In the genomic region with DNA sequence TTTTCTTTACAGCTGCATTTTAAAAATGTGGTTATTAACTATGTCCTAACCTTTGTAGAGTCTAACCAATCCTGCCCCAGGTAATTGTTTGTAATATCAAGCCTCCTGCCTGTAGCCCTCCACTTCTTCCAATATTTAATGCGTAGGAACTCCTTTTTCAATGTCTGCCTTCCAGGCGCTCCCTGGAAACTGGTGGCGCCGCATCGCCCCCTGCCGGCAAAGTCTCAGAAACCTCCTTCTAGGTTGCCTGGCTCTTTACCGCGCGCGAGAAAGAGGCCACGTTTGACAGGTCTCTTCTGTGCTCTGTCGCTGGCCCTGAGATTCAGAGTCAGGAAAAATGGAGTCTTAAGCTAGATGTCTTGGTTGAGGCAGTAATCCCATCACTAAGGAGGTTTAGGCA, we compare ENCODE assay signal across 9 mouse cellular contexts.
DNase-seq lines count a peak whose midpoint lies in the region; TF ChIP-seq lines count a peak whose summit lies in the region.
"Had no signal": no experiment of that assay in that cellular context is flagged by ENCODE, and none has a peak within 500 bp of the region (broad histone marks: within the 10 kb centered on the region; RNA-seq: fewer than 3 reads in every experiment).

No protein-coding gene starts in this region.

- no peak for TF ChIP-seq POLR2A in heart, adult 2 months (IDR thresholded peaks at IDR 0.05; ENCODE audit: insufficient read depth, low read depth, low read length)
- TF ChIP-seq POLR2A in kidney, adult 2 months (IDR thresholded peaks at IDR 0.05; ENCODE audit: low read depth, low read length), result no peak
- no peak for TF ChIP-seq POLR2A in myocyte (IDR thresholded peaks at IDR 0.05; ENCODE audit: insufficient read length, low read depth)

- no peak overlapping the region for H3K9ac ChIP-seq in heart, adult 2 months (ENCODE audit: low read depth, low read length)

- H3K4me3 ChIP-seq in heart, adult 2 months, result no peak overlapping the region
- H3K4me3 ChIP-seq in kidney, adult 2 months (ENCODE audit: insufficient read depth, low read depth, low read length), result no peak overlapping the region
- H3K4me3 ChIP-seq in limb, embryonic 10.5 days, result no peak overlapping the region
- no peak overlapping the region for H3K4me3 ChIP-seq in myocyte

- TF ChIP-seq EP300 in heart, adult 2 months (IDR thresholded peaks at IDR 0.05; ENCODE audit: insufficient read depth, low read depth, low read length), result no peak

- H3K36me3 ChIP-seq in heart, adult 2 months (ENCODE audit: control insufficient read depth, insufficient read depth, low read length), result no peaks in the 10 kb centered on the region
- H3K36me3 ChIP-seq in kidney, adult 2 months (ENCODE audit: control insufficient read depth, insufficient read depth, low read length), result no peaks in the 10 kb centered on the region
- H3K36me3 ChIP-seq in limb, embryonic 10.5 days, result no peaks in the 10 kb centered on the region
- no peaks in the 10 kb centered on the region for H3K36me3 ChIP-seq in myocyte (ENCODE audit: control insufficient read depth, insufficient read depth)
- H3K36me3 ChIP-seq: G1E had no signal

- 1% methylated on average over 12 of the region's 12 CpGs for WGBS in heart, adult 2 months
- WGBS in kidney, adult 2 months, result 4% methylated on average over 12 of the region's 12 CpGs
- WGBS in limb, embryonic 10.5 days, result 5% methylated on average over 12 of the region's 12 CpGs

- no peak overlapping the region for H3ac ChIP-seq in myocyte (ENCODE audit: control insufficient read depth, insufficient read length)

- H3K4me2 ChIP-seq in myocyte (ENCODE audit: low read depth), result peak overlapping the region; percentile 32

- H3K9me3 ChIP-seq in limb, embryonic 10.5 days (replicated peaks), result no peaks in the 10 kb centered on the region
- H3K9me3 ChIP-seq: G1E had no signal

- peak; percentile 63 to 86 for DNase-seq in heart, adult 2 months
- DNase-seq in heart, adult 11 months, result no peak
- DNase-seq in cerebellum, postnatal 36 days, result peak; percentile 88 to 90
- DNase-seq in gastrocnemius, postnatal 10 days, result peak; percentile 90
- peak; percentile 77 for DNase-seq in kidney, adult 2 months
- DNase-seq in limb, embryonic 10.5 days (ENCODE audit: low spot score), result peak; percentile 89
- peak; percentile 53 to 82 for DNase-seq in spleen, postnatal 10 days (ENCODE audit: low spot score in 2 of 2)

- no peaks in the 10 kb centered on the region for H3K79me2 ChIP-seq in heart, adult 2 months (replicated peaks; ENCODE audit: control insufficient read depth, insufficient read depth, low read length)
- no peaks in the 10 kb centered on the region for H3K79me2 ChIP-seq in myocyte (ENCODE audit: control insufficient read depth, insufficient read depth)

- TF ChIP-seq CTCF in heart, adult 2 months (IDR thresholded peaks at IDR 0.05), result peak; percentile 92
- TF ChIP-seq CTCF in kidney, adult 2 months (conservative IDR thresholded peaks at IDR 0.05; ENCODE audit: insufficient read depth, insufficient read length, low read depth, low read length), result peak; percentile 79

- H3K27ac ChIP-seq in heart, adult 2 months, result no peak overlapping the region
- no peak overlapping the region for H3K27ac ChIP-seq in kidney, adult 2 months (ENCODE audit: insufficient read depth, low read depth, low read length)
- no peak overlapping the region for H3K27ac ChIP-seq in limb, embryonic 10.5 days

- H3K27me3 ChIP-seq in heart, adult 2 months (ENCODE audit: control insufficient read depth, insufficient read depth, low read length), result no peaks in the 10 kb centered on the region
- H3K27me3 ChIP-seq in kidney, adult 2 months (replicated peaks; ENCODE audit: control insufficient read depth, insufficient read depth, low read length), result no peaks in the 10 kb centered on the region
- no peaks in the 10 kb centered on the region for H3K27me3 ChIP-seq in limb, embryonic 10.5 days (ENCODE audit: low read depth, poor library complexity, severe bottlenecking)
- H3K27me3 ChIP-seq in myocyte (ENCODE audit: control insufficient read depth, insufficient read depth, insufficient read length), result no peaks in the 10 kb centered on the region

- no peaks in the 10 kb centered on the region for H3K4me1 ChIP-seq in heart, adult 2 months (ENCODE audit: control insufficient read depth, insufficient read depth, low read length)
- no peaks in the 10 kb centered on the region for H3K4me1 ChIP-seq in kidney, adult 2 months (ENCODE audit: control insufficient read depth, insufficient read depth, low read length)
- H3K4me1 ChIP-seq in limb, embryonic 10.5 days, result peaks cover 6% of the 10 kb centered on the region; the same call in 1 of the 2 replicates

- intact Hi-C loops in heart, adult 2 months (cut with DNase I), result loop anchor here (1.0 to 5.0 kb wide), 3 partner anchors 110 to 470 kb away; no protein-coding TSS in a partner anchor

TF ChIP-seq in myocyte, 11 proteins besides CTCF, POLR2A, EP300 and RAD21:
- TF ChIP-seq MYOD1 (IDR thresholded peaks at IDR 0.05; ENCODE audit: control insufficient read depth in 1 of 3, insufficient read length in 2 of 3, low read depth in 2 of 3) (no peak), REST (IDR thresholded peaks at IDR 0.05; ENCODE audit: insufficient read depth, insufficient read length) (no peak), SRF (IDR thresholded peaks at IDR 0.05; ENCODE audit: control insufficient read depth, insufficient read length, low read depth) (no peak), E2F4 (IDR thresholded peaks at IDR 0.05; ENCODE audit: insufficient read depth) (no peak), CEBPB (IDR thresholded peaks at IDR 0.05; ENCODE audit: insufficient read depth, poor library complexity, severe bottlenecking) (no peak), USF1 (IDR thresholded peaks at IDR 0.05; ENCODE audit: low read depth) (no peak), TCF12 (IDR thresholded peaks at IDR 0.05; ENCODE audit: insufficient read depth, poor library complexity, severe bottlenecking) (no peak), MAX (IDR thresholded peaks at IDR 0.05; ENCODE audit: low read depth) (no peak), POLR2AphosphoS2 (IDR thresholded peaks at IDR 0.05; ENCODE audit: insufficient read length, low read depth) (no peak), MYOG (IDR thresholded peaks at IDR 0.05; ENCODE audit: control insufficient read depth in 1 of 3, insufficient read depth in 1 of 3, insufficient read length in 2 of 3, low read depth in 2 of 3) (no peak), TCF3 (IDR thresholded peaks at IDR 0.05; ENCODE audit: insufficient read length, low read depth) (no peak)
